Mouse (Mus musculus): ENCODE results near the gene 4930539E08Rik.
A peak's percentile ranks its signal among the peaks of the same experiment; 100 is the strongest.

Gene 4930539E08Rik

GRCm38 (mm10) chr17:28894050-28894767 is 20.9 kb downstream of the 4930539E08Rik start:
- no peak for DNase-seq

- no peak for DNase-seq
Measured at GRCm38 (mm10) chr17:28886266-28886665, 28.9 kb downstream of the 4930539E08Rik start.

- DNase-seq, result no peak
Measured at GRCm38 (mm10) chr17:28885231-28885630, 29.9 kb downstream of the 4930539E08Rik start.

- no peak for DNase-seq
Measured at GRCm38 (mm10) chr17:28883941-28884516, 31.1 kb downstream of the 4930539E08Rik start.

GRCm38 (mm10) chr17:28882810-28883209 is 32.3 kb downstream of the 4930539E08Rik start:
- no peak for DNase-seq

- peak; percentile 22 to 55 for DNase-seq
Measured at GRCm38 (mm10) chr17:28882316-28882715, 32.8 kb downstream of the 4930539E08Rik start.

- peak; percentile 41 to 75 for DNase-seq
Measured at GRCm38 (mm10) chr17:28879931-28880391, 35.2 kb downstream of the 4930539E08Rik start.

- DNase-seq, result no peak
Measured at GRCm38 (mm10) chr17:28876821-28877220, 38.3 kb downstream of the 4930539E08Rik start.

- DNase-seq, result no peak
Measured at GRCm38 (mm10) chr17:28876331-28876730, 38.8 kb downstream of the 4930539E08Rik start.

- DNase-seq, result peak; percentile 42 to 52
Measured at GRCm38 (mm10) chr17:28875316-28875715, 39.8 kb downstream of the 4930539E08Rik start.

- DNase-seq, result peak; percentile 74 to 79
Measured at GRCm38 (mm10) chr17:28874825-28875224, 40.3 kb downstream of the 4930539E08Rik start.

GRCm38 (mm10) chr17:28874216-28874615 is 40.9 kb downstream of the 4930539E08Rik start:
- no peak for DNase-seq

GRCm38 (mm10) chr17:28872322-28872721 is 42.8 kb downstream of the 4930539E08Rik start:
- DNase-seq, result no peak

GRCm38 (mm10) chr17:28871831-28872230 is 43.3 kb downstream of the 4930539E08Rik start:
- DNase-seq, result no peak

- DNase-seq, result no peak
Measured at GRCm38 (mm10) chr17:28870435-28870834, 44.7 kb downstream of the 4930539E08Rik start.

- DNase-seq, result no peak
Measured at GRCm38 (mm10) chr17:28869412-28870110, 45.6 kb downstream of the 4930539E08Rik start.

GRCm38 (mm10) chr17:28867381-28867780 is 47.7 kb downstream of the 4930539E08Rik start:
- DNase-seq, result no peak

- no peak for DNase-seq
Measured at GRCm38 (mm10) chr17:28866921-28867320, 48.2 kb downstream of the 4930539E08Rik start.

GRCm38 (mm10) chr17:28864464-28864863 is 50.7 kb downstream of the 4930539E08Rik start:
- DNase-seq, result no peak

GRCm38 (mm10) chr17:28863926-28864325 is 51.2 kb downstream of the 4930539E08Rik start:
- no peak for DNase-seq

- DNase-seq, result no peak
Measured at GRCm38 (mm10) chr17:28858205-28858604, 56.9 kb downstream of the 4930539E08Rik start, which contains the start of gene Pnpla1. Pnpla1 (plus strand) TSS chr17:28858411.

- no peak for DNase-seq
Measured at GRCm38 (mm10) chr17:28856030-28856429, 59.1 kb downstream of the 4930539E08Rik start.

- peak in 1 of 2 experiments; percentile 45 for DNase-seq
Measured at GRCm38 (mm10) chr17:28855166-28855885, 59.8 kb downstream of the 4930539E08Rik start.

Data from kidney, adult 8-10 months (tissue).